Mouse (Mus musculus): Measurements from ENCODE around the gene Lmntd1. TPM values are rescaled to one million over a fixed set of nuclear protein-coding genes. Genes with fewer than 3 reads are reported as not detected.

Lmntd1 gene
- total and polyA plus RNA-seq, 3 experiments, result 0.08 to 0.43 (median 0.26) TPM

GRCm38 (mm10) chr6:145485986-145486605 is 128.0 kb downstream of the Lmntd1 start:
- TF ChIP-seq RCOR1 (conservative IDR thresholded peaks at IDR 0.05; ENCODE audit: low read depth, low read length) (no peak), ETS1 (conservative IDR thresholded peaks at IDR 0.05; ENCODE audit: low read depth, low read length) (no peak), CHD1 (IDR thresholded peaks at IDR 0.05; ENCODE audit: low read depth, low read length) (no peak), TCF12 (IDR thresholded peaks at IDR 0.05; ENCODE audit: low read depth, low read length) (no peak), NRF1 (IDR thresholded peaks at IDR 0.05; ENCODE audit: low read depth, low read length) (no peak)
- Histone ChIP-seq H3K36me3 (replicated peaks in 1 of 2; ENCODE audit: control insufficient read depth in 1 of 2, insufficient read depth in 1 of 2, low read length in 1 of 2) (no peaks in the 10 kb centered on the region), H3K9me3 (replicated peaks; ENCODE audit: low read length) (no peaks in the 10 kb centered on the region), H3K27me3 (replicated peaks) (no peaks in the 10 kb centered on the region), H3K79me2 (replicated peaks; ENCODE audit: control insufficient read depth, extremely low read depth, insufficient read depth, poor library complexity, severe bottlenecking) (no peaks in the 10 kb centered on the region), H3K4me1 (ENCODE audit: control insufficient read depth in 1 of 2, insufficient read depth in 2 of 2) (no peaks in the 10 kb centered on the region), H3K27ac (ENCODE audit: insufficient read depth, low read depth) (no peak overlapping the region), H3K4me2 (ENCODE audit: insufficient read depth, low read depth, poor library complexity, severe bottlenecking) (no peak overlapping the region), H3K4me3 (replicated peaks in 1 of 3; ENCODE audit: low read depth in 2 of 3, low read length in 2 of 3, poor library complexity in 1 of 3) (no peak overlapping the region), H3K9ac (ENCODE audit: insufficient read depth, low read depth) (no peak overlapping the region)
- no peak for DNase-seq (ENCODE audit: extremely low read depth)
- dilution Hi-C loops (cut with MboI; ENCODE audit: extremely low pct_ligation_motif_present, extremely low pct_unique_long_range_greater_than_20kb, low sequenced_read_pairs) (no loop called here), in situ Hi-C loops (cut with MboI; ENCODE audit: low pct_ligation_motif_present, low pct_unique_long_range_greater_than_20kb, low sequenced_read_pairs) (no loop called here)

GRCm38 (mm10) chr6:145483318-145483674 is 130.8 kb downstream of the Lmntd1 start:
- TF ChIP-seq MXI1 (IDR thresholded peaks at IDR 0.05; ENCODE audit: low read depth, low read length), result no peak
- no peak for TF ChIP-seq POLR2A (IDR thresholded peaks at IDR 0.05; ENCODE audit: low read depth, low read length)
- Histone ChIP-seq H3K4me2 (ENCODE audit: insufficient read depth, low read depth, poor library complexity, severe bottlenecking) (no peak overlapping the region), H3K4me1 (ENCODE audit: control insufficient read depth in 1 of 2, insufficient read depth in 2 of 2) (0 out of 4 replicates have a peak, but pooled peaks cover 0 to 3% of the 10 kb centered on the region in 2 experiments), H3K9ac (ENCODE audit: insufficient read depth, low read depth) (no peak overlapping the region), H3K36me3 (replicated peaks in 1 of 2; ENCODE audit: control insufficient read depth in 1 of 2, insufficient read depth in 1 of 2, low read length in 1 of 2) (no peaks in the 10 kb centered on the region), H3K4me3 (replicated peaks in 1 of 3; ENCODE audit: low read depth in 2 of 3, low read length in 2 of 3, poor library complexity in 1 of 3) (no peak overlapping the region), H3K9me3 (replicated peaks; ENCODE audit: low read length) (no peaks in the 10 kb centered on the region), H3K27ac (ENCODE audit: insufficient read depth, low read depth) (no peak overlapping the region), H3K79me2 (replicated peaks; ENCODE audit: control insufficient read depth, extremely low read depth, insufficient read depth, poor library complexity, severe bottlenecking) (no peaks in the 10 kb centered on the region), H3K27me3 (replicated peaks) (no peaks in the 10 kb centered on the region)
- DNase-seq (ENCODE audit: extremely low read depth), result no peak
- dilution Hi-C loops (cut with MboI; ENCODE audit: extremely low pct_ligation_motif_present, extremely low pct_unique_long_range_greater_than_20kb, low sequenced_read_pairs), result no loop called here
- in situ Hi-C loops (cut with MboI; ENCODE audit: low pct_ligation_motif_present, low pct_unique_long_range_greater_than_20kb, low sequenced_read_pairs), result no loop called here

- H3K4me1 ChIP-seq (ENCODE audit: control insufficient read depth in 1 of 2, insufficient read depth in 2 of 2), result 0 out of 4 replicates have a peak, but pooled peaks cover 0 to 3% of the 10 kb centered on the region in 2 experiments
- no peak for TF ChIP-seq NRF1 (IDR thresholded peaks at IDR 0.05; ENCODE audit: low read depth, low read length)
- TF ChIP-seq KAT2A (IDR thresholded peaks at IDR 0.05; ENCODE audit: insufficient replicate concordance, low read length), result no peak
- TF ChIP-seq GABPA (IDR thresholded peaks at IDR 0.05; ENCODE audit: insufficient replicate concordance, low read depth, low read length), result no peak
- no peak for TF ChIP-seq JUND (conservative IDR thresholded peaks at IDR 0.05; ENCODE audit: low read depth, low read length)
- no peak for TF ChIP-seq MEF2A (IDR thresholded peaks at IDR 0.05; ENCODE audit: borderline replicate concordance, low read depth, low read length)
- TF ChIP-seq BHLHE40 (IDR thresholded peaks at IDR 0.05; ENCODE audit: low read depth, low read length), result no peak
- TF ChIP-seq TCF12 (IDR thresholded peaks at IDR 0.05; ENCODE audit: low read depth, low read length), result no peak
- no peak for TF ChIP-seq MAFK (IDR thresholded peaks at IDR 0.05; ENCODE audit: insufficient replicate concordance, low read length)
- TF ChIP-seq MAZ (IDR thresholded peaks at IDR 0.05; ENCODE audit: low read depth, low read length), result no peak
- TF ChIP-seq TBP (conservative IDR thresholded peaks at IDR 0.05; ENCODE audit: low read depth, low read length), result no peak
- dilution Hi-C loops (cut with MboI; ENCODE audit: extremely low pct_ligation_motif_present, extremely low pct_unique_long_range_greater_than_20kb, low sequenced_read_pairs), result no loop called here
These were observed 131.3 kb downstream of the Lmntd1 start for GRCm38 (mm10) chr6:145482656-145483317.

More at GRCm38 (mm10) chr6:145482656-145483317, 131.3 kb downstream of the Lmntd1 start:
- Histone ChIP-seq H3K9me3 (replicated peaks; ENCODE audit: low read length) (no peaks in the 10 kb centered on the region), H3K79me2 (replicated peaks; ENCODE audit: control insufficient read depth, extremely low read depth, insufficient read depth, poor library complexity, severe bottlenecking) (no peaks in the 10 kb centered on the region), H3K9ac (ENCODE audit: insufficient read depth, low read depth) (no peak overlapping the region), H3K4me2 (ENCODE audit: insufficient read depth, low read depth, poor library complexity, severe bottlenecking) (no peak overlapping the region), H3K4me3 (replicated peaks in 1 of 3; ENCODE audit: low read depth in 2 of 3, low read length in 2 of 3, poor library complexity in 1 of 3) (no peak overlapping the region), H3K27me3 (replicated peaks) (no peaks in the 10 kb centered on the region), H3K36me3 (replicated peaks in 1 of 2; ENCODE audit: control insufficient read depth in 1 of 2, insufficient read depth in 1 of 2, low read length in 1 of 2) (no peaks in the 10 kb centered on the region), H3K27ac (ENCODE audit: insufficient read depth, low read depth) (no peak overlapping the region)
- no peak for DNase-seq (ENCODE audit: extremely low read depth)
- in situ Hi-C loops (cut with MboI; ENCODE audit: low pct_ligation_motif_present, low pct_unique_long_range_greater_than_20kb, low sequenced_read_pairs), result no loop called here

Data from CH12.LX (cell line).